Mouse (Mus musculus) C2C12 (cell line): Measurements from ENCODE around the gene Rab19.

Source experiments
- CTCF ChIP-seq: IDR thresholded peaks from one replicate; pipeline ENCODE4 v1.5.1; 2011; ENCODE audit not compliant: control insufficient read depth, insufficient read depth, insufficient read length
- USF1 ChIP-seq: IDR thresholded peaks from one replicate; pipeline ENCODE4 v1.6.1; 2011; ENCODE audit warnings: low read depth, mild to moderate bottlenecking, control low read depth, moderate library complexity

GRCm38 (mm10) chr6:39419851-39420721 is 39.1 kb downstream of the Rab19 start, which contains the start of gene Mkrn1:
- TF ChIP-seq USF1 (no peak), CTCF (no peak)
